Mouse (Mus musculus): Measurements from ENCODE around the gene Rgs6.

DNA sequence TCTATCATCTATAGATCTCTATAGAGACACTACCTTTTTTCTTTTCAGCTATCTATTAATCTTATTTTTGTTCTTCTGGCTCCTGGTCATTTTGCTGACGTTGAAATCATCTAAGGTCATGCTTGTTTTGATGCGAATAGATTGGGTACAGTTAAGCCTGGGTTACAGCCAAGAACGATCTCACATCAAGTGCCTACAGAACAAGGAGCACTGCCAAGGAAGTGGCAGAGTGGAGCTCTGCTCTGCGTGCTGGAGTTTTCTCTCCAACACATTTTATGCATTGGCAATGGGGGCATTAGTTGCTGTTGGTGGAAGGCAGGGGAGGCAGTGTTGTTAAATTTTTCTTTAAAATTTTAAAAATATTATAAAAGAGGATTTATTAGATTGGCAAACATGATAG is 138.2 kb downstream of the Rgs6 start:
- no peak for TF ChIP-seq RCOR1 (conservative IDR thresholded peaks at IDR 0.05; ENCODE audit: low read depth, low read length)
- no peak for TF ChIP-seq BHLHE40 (IDR thresholded peaks at IDR 0.05; ENCODE audit: low read depth, low read length)
- no peak for TF ChIP-seq USF1 (IDR thresholded peaks at IDR 0.05; ENCODE audit: low read depth, low read length)
- TF ChIP-seq NRF1 (IDR thresholded peaks at IDR 0.05; ENCODE audit: low read depth, low read length) = no peak
- no peak for TF ChIP-seq ZNF384 (IDR thresholded peaks at IDR 0.05; ENCODE audit: low read depth, low read length)
- no peak for TF ChIP-seq CTCF (conservative IDR thresholded peaks at IDR 0.05 in 1 of 2, IDR thresholded peaks at IDR 0.05 in 1 of 2; ENCODE audit: low read depth in 2 of 2, low read length in 2 of 2)
- TF ChIP-seq ZC3H11A (IDR thresholded peaks at IDR 0.05; ENCODE audit: low read depth, low read length) = no peak
- no peak for TF ChIP-seq POLR2A (IDR thresholded peaks at IDR 0.05; ENCODE audit: low read depth, low read length)
- no peak for TF ChIP-seq SMC3 (IDR thresholded peaks at IDR 0.05; ENCODE audit: low read depth, low read length)
